Mouse (Mus musculus) testis, adult 2 months (tissue): ENCODE data around the gene Syngr2.

Experiments used
- CTCF ChIP-seq: fragments of 200-500 bp; IDR thresholded peaks from 2 replicates; pipeline ENCODE4 v1.5.1; 2012; ENCODE audit warnings: low read depth, mild to moderate bottlenecking, inconsistent platforms, low read length, moderate library complexity; ENCODE audit not compliant: control insufficient read depth, insufficient read depth, insufficient replicate concordance
- POLR2A ChIP-seq: fragments of 200-500 bp; IDR thresholded peaks from 2 replicates; pipeline ENCODE4 v1.6.1; 2012; ENCODE audit warnings: low read depth, mild to moderate bottlenecking, inconsistent platforms, low read length, moderate library complexity; ENCODE audit not compliant: control insufficient read depth

GRCm38 (mm10) chr11:117834086-117834485 is 24.6 kb downstream of the Syngr2 start:
- no peak for TF ChIP-seq CTCF
- 0 out of 2 replicates have a peak, but pooled peaks have one; percentile 21 for TF ChIP-seq POLR2A
